Comparison of ENCODE assay signal across 27 mouse cellular contexts in genomic region chr1:65925361-65926210, GRCm38 (mm10). TPM values are rescaled to one million over a fixed set of nuclear protein-coding genes. Genes with fewer than 3 reads are reported as not detected.
DNase-seq lines count a peak whose midpoint lies in the region; ATAC-seq and TF ChIP-seq lines count a peak whose summit lies in the region.
"Had no signal": no experiment of that assay in that cellular context is flagged by ENCODE, and none has a peak within 500 bp of the region (broad histone marks: within the 10 kb centered on the region; RNA-seq: fewer than 3 reads in every experiment).

No protein-coding gene starts in this region.

- H3K36me3 ChIP-seq in intestine, embryonic 16.5 days (ENCODE audit: control insufficient read depth, insufficient read depth, low read length) = no peaks in the 10 kb centered on the region
- H3K36me3 ChIP-seq in intestine, embryonic 15.5 days = no peaks in the 10 kb centered on the region
- no peaks in the 10 kb centered on the region for H3K36me3 ChIP-seq in lung, embryonic 14.5 days (ENCODE audit: insufficient read depth)
- no peaks in the 10 kb centered on the region for H3K36me3 ChIP-seq in stomach, embryonic 15.5 days
- H3K36me3 ChIP-seq: embryonic facial prominence, embryonic 15.5 days; heart, embryonic 13.5 days; limb, embryonic 12.5 days; midbrain, embryonic 13.5 days had no signal

- H3K9ac ChIP-seq in intestine, embryonic 16.5 days (ENCODE audit: low read depth, low read length) = no peak overlapping the region
- no peak overlapping the region for H3K9ac ChIP-seq in intestine, embryonic 15.5 days
- no peak overlapping the region for H3K9ac ChIP-seq in lung, embryonic 14.5 days
- H3K9ac ChIP-seq in stomach, embryonic 15.5 days = no peak overlapping the region
- H3K9ac ChIP-seq: embryonic facial prominence, embryonic 15.5 days; heart, embryonic 13.5 days; limb, embryonic 12.5 days; midbrain, embryonic 13.5 days had no signal

- no peak for TF ChIP-seq POLR2A in lung, adult 2 months (IDR thresholded peaks at IDR 0.05; ENCODE audit: borderline replicate concordance, extremely low read depth, low read depth, low read length)
- TF ChIP-seq POLR2A in brain, embryonic 14.5 days (IDR thresholded peaks at IDR 0.05; ENCODE audit: borderline replicate concordance, extremely low read depth, insufficient read depth, insufficient read length, poor library complexity, severe bottlenecking) = no peak

- 24% methylated on average over 6 of the region's 6 CpGs for WGBS in intestine, embryonic 16.5 days
- 32% methylated on average over 6 of the region's 6 CpGs for WGBS in intestine, embryonic 15.5 days
- WGBS in lung, embryonic 14.5 days = 24% methylated on average over 6 of the region's 6 CpGs
- 36% methylated on average over 6 of the region's 6 CpGs for WGBS in lung, adult 2 months
- 32% methylated on average over 6 of the region's 6 CpGs for WGBS in stomach, embryonic 15.5 days

- H3K9me3 ChIP-seq in intestine, embryonic 16.5 days (ENCODE audit: control insufficient read depth, low read length) = no peaks in the 10 kb centered on the region
- no peaks in the 10 kb centered on the region for H3K9me3 ChIP-seq in intestine, embryonic 15.5 days
- no peaks in the 10 kb centered on the region for H3K9me3 ChIP-seq in lung, embryonic 14.5 days (ENCODE audit: low read depth, low read length)
- H3K9me3 ChIP-seq in stomach, embryonic 15.5 days = no peaks in the 10 kb centered on the region
- H3K9me3 ChIP-seq: embryonic facial prominence, embryonic 15.5 days; heart, embryonic 13.5 days; limb, embryonic 12.5 days; midbrain, embryonic 13.5 days had no signal

- H3K4me2 ChIP-seq in intestine, embryonic 16.5 days (ENCODE audit: low read depth, low read length) = no peak overlapping the region
- H3K4me2 ChIP-seq in intestine, embryonic 15.5 days (replicated peaks) = no peak overlapping the region
- H3K4me2 ChIP-seq in lung, embryonic 14.5 days = no peak overlapping the region
- H3K4me2 ChIP-seq in stomach, embryonic 15.5 days = no peak overlapping the region
- H3K4me2 ChIP-seq: embryonic facial prominence, embryonic 15.5 days; heart, embryonic 13.5 days; limb, embryonic 12.5 days; liver, embryonic 11.5 days; midbrain, embryonic 13.5 days had no signal

- no peak overlapping the region for H3K4me3 ChIP-seq in intestine, embryonic 16.5 days (ENCODE audit: low read length)
- H3K4me3 ChIP-seq in intestine, embryonic 15.5 days (replicated peaks) = no peak overlapping the region
- no peak overlapping the region for H3K4me3 ChIP-seq in lung, embryonic 14.5 days (ENCODE audit: low read depth, low read length)
- H3K4me3 ChIP-seq in lung, adult 2 months (replicated peaks; ENCODE audit: extremely low read depth, low read depth, low read length) = no peak overlapping the region
- H3K4me3 ChIP-seq in stomach, embryonic 15.5 days (replicated peaks) = no peak overlapping the region
- H3K4me3 ChIP-seq: embryonic facial prominence, embryonic 15.5 days; heart, adult 2 months; heart, embryonic 13.5 days; layer of hippocampus, adult 2 months; limb, embryonic 12.5 days; midbrain, embryonic 13.5 days had no signal

- peak; percentile 37 for DNase-seq in lung, embryonic 14.5 days
- DNase-seq in lung, adult 2 months = no peak
- peak; percentile 44 for DNase-seq in brain, embryonic 14.5 days (ENCODE audit: low read depth)
- no peak for DNase-seq in thymus, postnatal 36 days
- DNase-seq in testis, postnatal 14 days (ENCODE audit: low spot score) = no peak
- DNase-seq: adrenal gland, postnatal 10 days; cerebellum, adult 8-10 months; gastrocnemius, postnatal 36 days; heart, adult 2 months; heart, postnatal 14 days; kidney, adult 8-10 months; lung, adult 18-20 months; right cerebral cortex, adult 18-20 months; right cerebral cortex, postnatal 4 days had no signal

- H3K27me3 ChIP-seq in intestine, embryonic 16.5 days (replicated peaks; ENCODE audit: control insufficient read depth, insufficient read depth, low read length) = no peaks in the 10 kb centered on the region
- no peaks in the 10 kb centered on the region for H3K27me3 ChIP-seq in intestine, embryonic 15.5 days (replicated peaks)
- no peaks in the 10 kb centered on the region for H3K27me3 ChIP-seq in lung, embryonic 14.5 days (ENCODE audit: insufficient read depth, low read length)
- H3K27me3 ChIP-seq in stomach, embryonic 15.5 days (replicated peaks) = peaks cover 7% of the 10 kb centered on the region; the same call in 1 of the 2 replicates
- H3K27me3 ChIP-seq: embryonic facial prominence, embryonic 15.5 days; heart, embryonic 13.5 days; limb, embryonic 12.5 days; midbrain, embryonic 13.5 days had no signal

- no peaks in the 10 kb centered on the region for H3K4me1 ChIP-seq in intestine, embryonic 16.5 days (ENCODE audit: control insufficient read depth, insufficient read depth, low read length)
- H3K4me1 ChIP-seq in intestine, embryonic 15.5 days (replicated peaks) = no peaks in the 10 kb centered on the region
- no peaks in the 10 kb centered on the region for H3K4me1 ChIP-seq in lung, embryonic 14.5 days (ENCODE audit: insufficient read depth)
- no peaks in the 10 kb centered on the region for H3K4me1 ChIP-seq in lung, adult 2 months (ENCODE audit: control insufficient read depth, insufficient read depth, low read length)
- no peaks in the 10 kb centered on the region for H3K4me1 ChIP-seq in stomach, embryonic 15.5 days
- H3K4me1 ChIP-seq: embryonic facial prominence, embryonic 15.5 days; limb, embryonic 12.5 days; midbrain, embryonic 13.5 days had no signal

- no peak overlapping the region for H3K27ac ChIP-seq in intestine, embryonic 16.5 days (ENCODE audit: low read length)
- no peak overlapping the region for H3K27ac ChIP-seq in intestine, embryonic 15.5 days
- H3K27ac ChIP-seq in lung, embryonic 14.5 days (ENCODE audit: low read depth) = no peak overlapping the region
- no peak overlapping the region for H3K27ac ChIP-seq in stomach, embryonic 15.5 days
- H3K27ac ChIP-seq: embryonic facial prominence, embryonic 15.5 days; heart, adult 2 months; heart, embryonic 13.5 days; hindbrain, postnatal 0 days; layer of hippocampus, adult 2 months; limb, embryonic 12.5 days; midbrain, embryonic 13.5 days had no signal

- peak; percentile 18; the same call in 1 of the 2 replicates for ATAC-seq in intestine, embryonic 16.5 days
- ATAC-seq in intestine, embryonic 15.5 days = no peak; the same call in 1 of the 2 replicates
- peak; percentile 56; the same call in 1 of the 2 replicates for ATAC-seq in lung, embryonic 14.5 days (ENCODE audit: insufficient read depth)
- ATAC-seq in stomach, embryonic 15.5 days (ENCODE audit: insufficient read depth, low FRiP score, low read depth) = peak; percentile 65; the same call in 1 of the 2 replicates
- ATAC-seq: hindbrain, postnatal 0 days had no signal

- TF ChIP-seq CTCF in lung, embryonic 14.5 days (IDR thresholded peaks at IDR 0.05; ENCODE audit: low read depth) = no peak
- no peak for TF ChIP-seq CTCF in lung, adult 2 months (IDR thresholded peaks at IDR 0.05; ENCODE audit: insufficient read depth, low read length)
- no peak for TF ChIP-seq CTCF in brain, embryonic 14.5 days (IDR thresholded peaks at IDR 0.05; ENCODE audit: borderline replicate concordance, extremely low read depth, insufficient read depth, insufficient read length)

RNA-seq across cellular contexts. Expression of gene Crygf, which starts 0.7 kb away (rescaled TPM):
- not detected in 2 replicates for polyA plus RNA-seq in intestine, embryonic 16.5 days (2015; fragmentation: Nextera tagmentation; extraction: Ambion mirVana)
- polyA plus RNA-seq in intestine, embryonic 15.5 days (2015; fragmentation: Nextera tagmentation; extraction: Ambion mirVana) = not detected in 2 replicates
- polyA plus RNA-seq in lung, embryonic 14.5 days (2014; fragmentation: Nextera tagmentation; extraction: Ambion mirVana) = not detected in 2 replicates
- polyA plus RNA-seq in lung, adult 2 months (2012; rRNA removed) = not detected in 2 replicates
- polyA plus RNA-seq in brain, embryonic 14.5 days (2012; rRNA removed) = not detected in 2 replicates
- polyA plus RNA-seq in stomach, embryonic 15.5 days (2015; fragmentation: Nextera tagmentation; extraction: Ambion mirVana) = not detected in 2 replicates
- polyA plus RNA-seq: C2C12; heart, adult 2 months; heart, embryonic 13.5 days; hindbrain, embryonic 11.5 days; hindbrain, postnatal 0 days; limb, embryonic 12.5 days; liver, embryonic 11.5 days; midbrain, embryonic 13.5 days; neural tube, embryonic 14.5 days had no signal

Comparison
In these comparisons a context has a peak if more than half of its experiments do, and no peak if none do; other contexts are left out.
1. DNase-seq: peak in lung, embryonic 14.5 days (single experiment) and brain, embryonic 14.5 days (single experiment); none in lung, adult 2 months (single experiment), thymus, postnatal 36 days (0 of 2) and testis, postnatal 14 days (single experiment).